Mouse (Mus musculus): ENCODE measurements around the gene AY074887.
"Not testable (repeated sequence)": the region's sequence is repeated elsewhere in the genome, so short reads cannot be mapped to it uniquely, and the experiment has no call there.

Gene AY074887

DNA sequence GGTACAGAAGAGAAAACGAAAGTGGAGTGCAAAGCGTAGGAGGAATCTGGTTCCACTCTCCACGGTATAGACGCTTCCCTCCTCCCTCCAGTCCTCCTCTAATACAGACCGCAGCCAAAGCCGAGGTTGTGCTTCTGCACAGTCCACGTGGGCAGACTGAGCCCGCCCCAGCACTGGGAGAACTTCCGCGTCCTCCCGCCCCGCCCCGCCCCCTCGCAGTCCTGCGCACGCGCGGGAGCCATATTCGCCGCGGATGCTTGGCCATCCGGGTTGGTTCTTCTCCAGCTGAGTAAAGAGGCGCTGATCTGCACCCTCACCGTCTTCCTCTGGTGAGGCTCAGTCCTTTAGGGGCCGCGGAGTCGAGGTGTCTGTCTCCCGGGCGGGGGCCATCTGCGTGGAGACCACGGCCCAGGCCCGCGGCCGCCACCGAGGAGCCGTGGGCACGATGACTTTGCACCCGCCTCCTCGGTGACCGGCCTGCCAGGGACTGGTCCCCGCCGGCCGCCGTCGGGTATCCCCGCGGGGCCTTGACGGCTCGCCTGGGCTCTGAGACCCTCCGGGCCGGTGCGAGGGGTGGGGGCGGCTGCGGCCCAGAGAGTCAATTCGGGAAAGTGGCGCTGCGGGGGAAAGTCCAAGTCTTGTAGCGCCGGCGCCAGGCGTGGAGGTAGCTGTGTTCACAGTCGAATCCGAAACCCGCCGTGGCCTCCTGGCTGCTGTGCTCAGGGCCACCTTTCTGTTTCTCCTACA, at the start of gene AY074887, which contains the start of gene Psma4:
AY074887 (minus strand) TSS at position 424 of the 747 bp plus-strand sequence.
Psma4 (plus strand) TSS at position 216 of the 747 bp plus-strand sequence.
- DNase-seq (ENCODE audit: low spot score in 2 of 2), result peak; percentile 83 to 87

DNA sequence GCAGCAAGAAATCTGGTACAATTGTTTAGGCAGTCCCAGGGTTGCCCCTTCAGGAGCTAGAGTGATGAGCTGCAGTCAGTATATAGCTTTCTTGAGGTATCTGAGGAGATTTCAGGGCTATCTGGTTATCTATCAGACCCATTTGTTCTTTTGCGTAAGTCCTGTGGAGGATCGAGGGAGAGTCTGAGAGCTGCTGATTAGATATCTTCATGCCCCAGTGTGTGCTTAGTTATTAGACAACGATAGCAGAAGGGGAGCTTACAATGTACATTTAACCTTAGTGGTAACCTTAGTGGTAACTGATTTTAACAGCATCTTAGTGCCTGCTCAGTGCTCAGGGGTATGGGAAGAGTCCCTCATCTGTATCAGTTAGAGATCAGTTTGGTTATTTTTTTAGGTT, 44.8 kb upstream of the AY074887 start:
- DNase-seq (ENCODE audit: low spot score in 2 of 2), result no peak

DNA sequence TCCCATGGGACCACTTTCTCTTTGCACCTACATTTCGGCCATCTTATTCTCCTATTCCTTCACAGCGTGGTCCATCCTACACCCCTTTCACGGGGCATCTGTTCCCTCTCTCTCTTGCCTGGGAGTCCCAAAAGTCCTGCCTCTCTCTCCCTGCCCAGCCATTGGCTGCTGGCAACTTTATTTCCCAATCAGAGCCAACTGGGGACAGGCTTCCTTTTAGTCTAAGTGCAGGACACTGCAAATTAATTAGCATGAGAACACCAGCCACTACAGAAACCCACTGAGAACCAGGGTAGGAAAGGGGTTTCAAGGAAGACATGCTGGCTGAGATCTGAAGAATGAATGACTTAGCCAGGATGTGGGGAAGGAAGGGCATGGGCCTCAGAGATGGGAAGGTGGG, 43.6 kb upstream of the AY074887 start:
- DNase-seq (ENCODE audit: low spot score in 2 of 2), result no peak

- no peak for DNase-seq (ENCODE audit: low spot score in 2 of 2)
Measured at GRCm38 (mm10) chr9:54990362-54990761, 39.6 kb upstream of the AY074887 start.

GRCm38 (mm10) chr9:54982401-54982800, 31.6 kb upstream of the AY074887 start:
- no peak for DNase-seq (ENCODE audit: low spot score in 2 of 2)

DNA sequence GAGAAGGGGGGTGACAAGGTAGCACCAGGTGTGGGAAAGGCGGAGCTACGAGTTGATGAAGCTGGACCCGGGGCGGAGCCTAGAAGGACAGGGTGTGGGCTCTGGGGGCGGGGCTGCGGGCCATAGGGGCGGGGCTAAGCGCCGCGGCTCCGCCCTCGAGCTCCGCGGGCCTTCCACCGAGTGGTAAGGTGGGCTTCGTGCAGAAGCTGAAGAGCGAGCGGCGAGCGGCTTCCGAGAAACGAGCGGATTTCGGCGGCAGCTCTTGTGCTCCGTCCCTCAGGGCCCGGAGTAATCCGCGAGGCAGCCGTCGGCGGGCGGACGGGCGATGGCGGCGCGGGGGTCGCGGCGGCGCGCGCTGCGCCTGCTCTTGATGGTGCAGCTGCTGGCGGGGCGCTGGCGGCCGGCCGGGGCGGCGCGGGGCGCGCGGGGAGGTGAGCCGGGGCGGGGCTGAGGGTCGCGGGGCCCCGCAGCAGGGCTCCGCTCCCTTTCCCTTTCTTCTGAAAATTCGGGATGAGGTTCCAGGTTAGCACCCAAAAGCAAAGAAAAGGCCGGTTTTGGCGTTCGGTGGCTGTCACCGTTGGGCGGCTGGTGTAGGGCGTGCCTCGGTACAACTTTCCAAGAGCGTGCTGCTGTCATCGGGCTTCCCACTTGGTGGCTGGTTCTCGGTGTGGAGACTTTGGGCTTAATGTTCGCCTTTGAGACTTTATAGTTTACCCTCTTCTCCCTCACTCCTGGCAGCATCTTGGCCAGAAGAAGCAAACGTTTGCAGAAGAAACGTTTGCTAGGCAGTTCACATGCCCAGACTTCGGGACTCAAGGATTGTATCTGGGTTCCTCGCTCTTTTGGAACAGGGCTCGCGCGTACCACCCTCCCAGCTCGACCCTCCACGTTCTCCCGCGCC, 30.7 kb upstream of the AY074887 start:
- DNase-seq (ENCODE audit: low spot score in 2 of 2), result no peak

GRCm38 (mm10) chr9:54980674-54981073, 29.9 kb upstream of the AY074887 start, which contains the start of gene Chrna5:
Gene Chrna5, plus strand, starts transcription at chr9:54980880.
- DNase-seq (ENCODE audit: low spot score in 2 of 2), result peak in 1 of 2 experiments; percentile 11

- no peak for DNase-seq (ENCODE audit: low spot score in 2 of 2)
Measured at GRCm38 (mm10) chr9:54969972-54970637, 19.3 kb upstream of the AY074887 start.

DNA sequence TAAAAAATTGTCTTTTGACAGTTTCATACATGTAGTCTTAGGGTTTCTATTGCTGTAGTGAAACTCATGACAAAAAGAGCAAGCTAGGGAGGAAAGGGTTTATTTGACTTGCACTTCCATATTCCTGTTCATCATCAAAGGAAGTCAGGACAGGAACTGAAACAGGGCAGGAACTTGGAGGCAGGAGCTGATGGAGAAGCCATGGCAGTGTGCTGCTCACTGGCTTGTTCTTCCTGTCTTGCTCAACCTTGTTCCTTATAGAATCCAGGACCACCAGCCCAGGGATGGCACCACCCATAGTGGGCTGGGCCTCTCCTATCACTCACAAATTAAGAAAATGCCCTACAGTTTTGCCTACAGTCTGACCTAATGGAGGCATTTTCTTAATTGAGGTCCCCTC, 12.9 kb upstream of the AY074887 start:
- no peak for DNase-seq (ENCODE audit: low spot score in 2 of 2)

GRCm38 (mm10) chr9:54961059-54961458, 10.3 kb upstream of the AY074887 start:
- DNase-seq (ENCODE audit: low spot score in 2 of 2), result no peak

- DNase-seq (ENCODE audit: low spot score in 2 of 2), result not testable (repeated sequence)
Measured at GRCm38 (mm10) chr9:54950162-54950561, 636 bp downstream of the AY074887 start.

DNA sequence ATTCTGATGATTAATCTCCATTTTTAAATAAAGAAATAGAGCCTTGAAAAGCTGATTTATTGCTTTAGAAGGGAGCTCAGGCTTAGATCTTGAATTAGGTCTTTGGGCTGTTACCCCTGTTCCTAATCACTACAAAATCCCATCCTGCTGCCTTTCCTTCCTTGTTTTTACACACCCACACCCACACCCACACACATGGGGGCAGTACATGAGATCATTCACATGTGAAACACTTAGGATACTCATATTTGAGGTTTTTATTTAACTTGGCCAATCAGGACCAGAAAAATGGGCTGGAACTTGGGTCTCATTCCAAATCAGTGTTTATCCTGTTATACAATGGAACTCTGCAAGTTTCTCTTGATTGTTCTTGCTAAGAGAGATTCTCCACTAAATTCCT, 1.3 kb downstream of the AY074887 start:
- DNase-seq (ENCODE audit: low spot score in 2 of 2), result no peak

DNA sequence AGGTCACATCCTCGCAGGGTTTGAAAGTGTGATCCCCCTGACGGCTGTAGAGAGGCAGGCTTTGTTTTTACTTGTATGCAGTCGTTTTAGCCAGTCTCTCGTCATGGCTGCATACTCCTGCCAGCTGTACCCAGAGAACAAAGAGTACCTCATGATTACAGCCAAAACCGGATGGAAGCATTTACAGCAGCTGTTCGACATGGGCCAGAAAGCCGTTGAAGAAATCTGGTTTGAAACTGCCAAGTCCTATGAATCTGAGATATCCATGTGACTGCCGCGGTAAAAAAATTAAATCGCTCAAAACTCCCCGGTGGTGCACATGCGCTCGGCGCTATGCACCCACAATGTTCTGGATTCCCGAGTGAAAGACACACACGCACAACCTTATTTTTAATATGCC, 4.5 kb downstream of the AY074887 start:
- no peak for DNase-seq (ENCODE audit: low spot score in 2 of 2)

GRCm38 (mm10) chr9:54944467-54944866, 6.3 kb downstream of the AY074887 start:
- no peak for DNase-seq (ENCODE audit: low spot score in 2 of 2)

GRCm38 (mm10) chr9:54942071-54942470, 8.7 kb downstream of the AY074887 start:
- no peak for DNase-seq (ENCODE audit: low spot score in 2 of 2)

DNA sequence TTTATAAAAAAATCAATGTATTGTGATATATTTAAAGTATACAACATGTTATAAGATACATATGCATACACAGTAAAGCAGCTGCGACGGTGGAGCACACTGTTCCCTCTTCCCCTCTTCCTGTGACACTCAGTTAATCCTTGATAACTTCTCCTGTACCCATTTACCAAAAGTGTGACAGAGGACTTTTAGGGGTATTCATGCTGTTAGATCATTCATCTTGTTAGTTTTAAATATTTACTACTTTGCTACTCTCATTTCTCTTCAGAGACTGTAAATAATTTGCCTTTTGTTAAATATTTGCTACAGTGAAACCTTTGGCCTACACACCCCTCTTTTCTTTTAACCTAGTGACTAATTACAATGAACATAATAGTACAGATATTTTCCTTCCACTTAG, 18.4 kb downstream of the AY074887 start:
- DNase-seq (ENCODE audit: low spot score in 2 of 2), result no peak

DNA sequence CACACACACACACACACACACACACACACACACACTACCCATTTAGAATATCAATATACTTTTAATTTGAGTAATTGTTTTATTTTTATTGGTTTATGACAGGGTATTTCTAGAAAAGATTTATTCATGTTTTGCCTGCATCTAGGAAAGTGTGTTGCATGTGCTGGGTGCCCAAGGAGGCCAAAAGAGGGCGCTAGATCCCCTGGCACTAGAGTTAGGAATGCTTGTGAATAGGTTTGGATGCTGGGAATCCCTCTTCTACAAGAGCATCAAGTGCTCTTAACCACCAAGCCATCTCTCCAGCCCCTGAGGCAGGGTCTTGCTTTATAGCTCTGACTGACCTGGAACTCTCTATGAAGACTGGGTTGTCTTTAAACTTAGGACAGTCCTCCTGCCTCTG, 19.0 kb downstream of the AY074887 start:
- no peak for DNase-seq (ENCODE audit: low spot score in 2 of 2)

GRCm38 (mm10) chr9:54930741-54931140, 20.1 kb downstream of the AY074887 start:
- DNase-seq (ENCODE audit: low spot score in 2 of 2), result no peak

DNA sequence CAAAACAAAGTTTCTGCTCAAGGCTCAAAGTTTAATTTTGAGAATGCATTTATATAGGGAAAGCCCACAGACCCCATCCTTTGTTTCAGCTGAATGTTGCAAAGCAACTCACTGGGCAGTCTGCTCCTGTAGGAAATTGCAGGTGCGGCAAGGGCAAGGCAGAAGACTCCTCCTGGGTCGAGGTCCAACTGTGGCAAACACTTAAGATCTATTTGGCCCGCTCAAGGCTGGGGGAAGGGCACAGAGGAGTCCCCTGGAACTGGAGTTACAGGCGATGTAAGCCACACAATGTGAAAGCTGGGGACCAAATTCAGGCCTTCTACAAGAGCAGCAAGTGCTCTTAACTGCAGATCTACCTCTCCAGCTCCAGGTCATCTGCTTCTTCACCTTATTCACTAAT, 30.9 kb downstream of the AY074887 start:
- DNase-seq (ENCODE audit: low spot score in 2 of 2), result no peak

- no peak for DNase-seq (ENCODE audit: low spot score in 2 of 2)
Measured at GRCm38 (mm10) chr9:54918781-54919180, 32.0 kb downstream of the AY074887 start.

- DNase-seq (ENCODE audit: low spot score in 2 of 2), result no peak
Measured at GRCm38 (mm10) chr9:54918191-54918590, 32.6 kb downstream of the AY074887 start.
